Mouse (Mus musculus) skeletal muscle tissue, adult 2 months (tissue): Measurements from ENCODE around the gene Mxd1.
A peak's percentile ranks its signal among the peaks of the same experiment; 100 is the strongest.

Experiments used
- DNase-seq: peaks from one replicate; pipeline ENCODE4 v3.0.0-alpha.2; 2012; ENCODE audit warnings: low read depth, low spot score

The Mxd1 gene

DNA sequence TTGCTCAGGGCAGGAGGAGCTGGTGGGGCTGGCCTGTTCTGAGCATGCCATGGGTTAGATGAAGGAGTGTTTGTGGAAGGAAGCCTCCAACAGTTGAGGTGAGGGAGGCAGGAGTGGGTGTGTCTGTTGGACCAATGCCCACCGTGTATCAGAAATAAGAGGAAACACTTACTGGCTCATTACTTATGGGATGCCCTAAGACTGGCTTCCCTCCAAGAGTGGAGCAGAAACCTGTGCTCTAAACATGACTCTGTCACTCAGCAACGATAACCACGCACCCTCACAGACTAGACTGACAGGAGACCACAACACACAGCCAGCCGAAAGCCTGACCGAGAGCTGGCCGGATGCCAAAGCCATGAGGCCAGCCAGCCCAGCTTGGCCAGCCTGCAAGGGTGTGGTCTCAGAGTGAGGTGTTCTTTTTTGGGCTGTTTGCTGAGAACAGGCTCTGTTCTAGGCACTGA is 69.0 kb downstream of the Mxd1 start:
- peak; percentile 62 for DNase-seq

DNA sequence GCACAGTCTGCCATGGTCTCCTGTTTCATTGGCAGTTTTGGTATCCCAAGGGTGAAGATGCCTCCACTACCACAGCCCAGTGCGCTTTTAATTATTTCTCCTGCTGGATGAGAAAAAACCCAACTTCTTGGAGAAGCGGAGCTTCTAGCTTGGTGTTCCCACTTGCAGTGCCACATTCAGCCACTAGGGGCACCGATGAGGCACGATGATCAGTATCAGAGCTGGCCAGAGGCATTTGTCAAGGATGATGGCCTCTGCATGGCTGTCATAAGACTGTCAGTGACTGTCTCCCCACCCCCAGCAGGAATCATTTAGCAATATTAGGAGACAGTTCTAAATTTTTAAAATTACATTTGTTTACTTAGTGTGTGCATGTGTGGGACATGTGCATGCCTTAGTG is 69.8 kb downstream of the Mxd1 start:
- peak; percentile 57 for DNase-seq

- no peak for DNase-seq
Observed at GRCm38 (mm10) chr6:86598742-86599193, 70.2 kb downstream of the Mxd1 start.
